Mouse (Mus musculus): Measurements from ENCODE around the gene Rgsl1.

GRCm38 (mm10) chr1:153770776-153771167, 73.2 kb downstream of the Rgsl1 start:
- no peak for TF ChIP-seq GATA1 (IDR thresholded peaks at IDR 0.05; ENCODE audit: low read length)
- no peak for TF ChIP-seq TAL1 (IDR thresholded peaks at IDR 0.05; ENCODE audit: low read length)
